Mouse (Mus musculus) midbrain, embryonic 16.5 days (tissue): ENCODE measurements around the gene Arvcf. TPM values are rescaled to one million over a fixed set of nuclear protein-coding genes. Genes with fewer than 3 reads are reported as not detected.

Experiments
- ATAC-seq: fragments of 200-750 bp; cut with Nextera tagmentation; 2 replicates; pipeline ENCODE4 v1.8.0; 2017; ENCODE audit warnings: moderate TSS enrichment
- H3K27ac ChIP-seq: fragments of 300-500 bp; sonication (generic); 2 replicates; pipeline ENCODE4 v1.5.1; 2014; ENCODE audit warnings: mild to moderate bottlenecking, low read length, mixed read lengths
- H3K27me3 ChIP-seq: fragments of 300-500 bp; sonication (generic); 2 replicates; pipeline ENCODE4 v1.6.1; 2014; ENCODE audit warnings: low read depth, low read length, mixed read lengths; ENCODE audit not compliant: control insufficient read depth, insufficient read depth
- H3K36me3 ChIP-seq: fragments of 300-500 bp; sonication (generic); 2 replicates; pipeline ENCODE4 v1.6.1; 2014; ENCODE audit warnings: mild to moderate bottlenecking, low read length, moderate library complexity, mixed read lengths; ENCODE audit not compliant: control insufficient read depth, insufficient read depth
- H3K4me1 ChIP-seq: fragments of 300-500 bp; sonication (generic); 2 replicates; pipeline ENCODE4 v1.6.1; 2014; ENCODE audit warnings: mild to moderate bottlenecking, low read length, mixed read lengths; ENCODE audit not compliant: control insufficient read depth, insufficient read depth
- H3K4me2 ChIP-seq: fragments of 300-500 bp; sonication (generic); 2 replicates; pipeline ENCODE4 v1.6.1; 2014; ENCODE audit warnings: mild to moderate bottlenecking, low read length, mixed read lengths
- H3K4me3 ChIP-seq: fragments of 300-500 bp; sonication (generic); 2 replicates; pipeline ENCODE4 v1.5.1; 2014; ENCODE audit warnings: low read depth, mild to moderate bottlenecking, low read length, moderate library complexity, mixed read lengths
- H3K9ac ChIP-seq: fragments of 300-500 bp; sonication (generic); 2 replicates; pipeline ENCODE4 v1.6.1; 2014; ENCODE audit warnings: low read depth, low read length, mixed read lengths
- H3K9me3 ChIP-seq: fragments of 300-500 bp; sonication (generic); replicated peaks from 2 replicates; pipeline ENCODE4 v1.6.1; 2014; ENCODE audit warnings: mild to moderate bottlenecking, low read length, mixed read lengths; ENCODE audit not compliant: control insufficient read depth, poor library complexity, severe bottlenecking
- WGBS: fragments of 180-500 bp; shearing (Covaris S2); extraction: QIAGEN DNeasy Blood & Tissue Kit; methylation state at CpG from one replicate; pipeline ENCODE4 v1.1.7; 2014; 5-methylcytosine and 5-hydroxymethylcytosine counted together
- polyA plus RNA-seq: library from polyadenylated mRNA; unstranded; fragments of >200 nt; fragmentation: Nextera tagmentation; extraction: Ambion mirVana; gene quantifications from 2 replicates; pipeline ENCODE4 v1.2.1, GENCODE M21; 2015

The Arvcf gene
- polyA plus RNA-seq, 1 experiment from 2014 or later = 80.2 TPM

DNA sequence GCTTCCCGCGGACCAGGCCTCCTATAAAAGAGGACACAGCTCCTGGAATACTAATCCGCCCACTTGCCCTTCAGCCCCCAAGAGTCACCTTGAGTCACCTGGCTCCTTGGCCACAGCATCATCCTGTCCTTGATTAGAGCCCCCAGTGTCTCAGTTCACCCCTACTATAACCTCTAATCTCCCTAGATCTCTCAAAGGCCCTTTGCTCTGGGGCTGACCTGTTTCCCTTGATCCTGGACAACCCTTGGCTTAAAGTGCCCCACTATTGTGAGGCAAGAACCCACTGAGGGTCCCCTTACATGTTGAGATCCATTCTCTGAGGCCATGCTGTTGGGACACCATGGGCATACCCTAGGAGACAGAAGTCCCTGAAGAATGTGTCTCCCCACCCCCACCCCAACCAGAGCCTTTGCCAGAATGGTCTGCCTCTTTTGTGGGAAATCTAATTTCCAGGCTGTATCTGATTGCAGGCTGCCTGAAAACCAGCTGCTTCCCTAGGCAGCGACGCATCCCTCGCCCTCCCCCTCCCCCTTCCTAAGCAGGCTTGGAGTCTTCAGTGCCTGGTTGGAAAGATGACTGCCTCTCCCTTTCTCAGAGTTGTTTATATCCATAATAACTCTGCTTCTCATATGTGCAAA lies 33.8 kb downstream of the Arvcf start:
- Histone ChIP-seq H3K27ac (peak overlapping the region; percentile 23), H3K4me3 (no peak overlapping the region), H3K4me2 (no peak overlapping the region), H3K9ac (no peak overlapping the region), H3K27me3 (no peaks in the 10 kb centered on the region), H3K36me3 (no peaks in the 10 kb centered on the region), H3K4me1 (peaks cover 23% of the 10 kb centered on the region), H3K9me3 (no peaks in the 10 kb centered on the region)
- ATAC-seq = no peak
- WGBS = 44% methylated on average over 6 of the region's 6 CpGs

DNA sequence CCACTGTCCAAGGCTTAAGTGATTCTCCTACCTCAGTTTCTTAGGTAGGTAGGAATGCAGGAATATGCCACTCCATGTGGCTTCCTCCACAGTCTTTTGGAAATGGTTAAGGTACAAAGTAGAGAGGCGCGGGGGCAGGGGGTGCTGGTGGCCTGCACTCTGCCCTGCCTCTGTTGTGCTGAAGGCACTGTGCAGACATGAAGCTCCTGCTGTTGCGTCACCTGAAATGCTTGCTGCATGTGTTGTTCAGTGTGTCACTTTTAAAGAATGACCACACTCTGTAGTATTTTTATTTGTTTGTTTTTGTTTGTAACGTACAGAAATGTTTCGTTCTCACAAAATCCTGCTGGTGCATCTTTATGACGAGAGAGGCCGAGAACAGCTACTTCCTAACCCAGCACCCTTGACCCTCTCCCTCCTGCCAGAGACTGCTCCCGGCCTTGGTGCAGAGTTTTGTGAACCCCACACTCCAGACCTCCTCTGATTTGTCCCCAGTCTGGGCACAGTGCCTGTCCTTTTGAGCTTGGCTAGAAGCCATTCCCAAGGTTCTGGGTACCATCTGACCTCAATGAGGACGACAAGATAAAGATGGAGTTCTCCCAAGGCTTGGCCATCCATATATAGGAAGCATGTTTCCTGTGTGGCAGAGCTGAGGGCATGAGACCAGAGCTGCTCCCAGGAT lies 35.2 kb downstream of the Arvcf start:
- no peak for ATAC-seq
- Histone ChIP-seq H3K27ac (0 out of 2 replicates have a peak overlapping the region, but pooled peaks have one; percentile 6), H3K9me3 (no peaks in the 10 kb centered on the region), H3K4me2 (no peak overlapping the region), H3K4me1 (peaks cover 32% of the 10 kb centered on the region), H3K4me3 (no peak overlapping the region), H3K9ac (no peak overlapping the region), H3K27me3 (no peaks in the 10 kb centered on the region), H3K36me3 (no peaks in the 10 kb centered on the region)
- 74% methylated on average over 9 of the region's 9 CpGs for WGBS

GRCm38 (mm10) chr16:18383756-18384155 lies 35.8 kb downstream of the Arvcf start:
- 5% methylated on average over 3 of the region's 3 CpGs for WGBS
- no peak overlapping the region for H3K4me2 ChIP-seq
- H3K27me3 ChIP-seq = no peaks in the 10 kb centered on the region
- H3K9ac ChIP-seq = no peak overlapping the region
- H3K9me3 ChIP-seq = no peaks in the 10 kb centered on the region
- H3K4me1 ChIP-seq = peaks cover 37% of the 10 kb centered on the region
- H3K36me3 ChIP-seq = no peaks in the 10 kb centered on the region
- 0 out of 2 replicates have a peak overlapping the region, but pooled peaks have one; percentile 6 for H3K27ac ChIP-seq
- ATAC-seq = no peak
- H3K4me3 ChIP-seq = no peak overlapping the region

DNA sequence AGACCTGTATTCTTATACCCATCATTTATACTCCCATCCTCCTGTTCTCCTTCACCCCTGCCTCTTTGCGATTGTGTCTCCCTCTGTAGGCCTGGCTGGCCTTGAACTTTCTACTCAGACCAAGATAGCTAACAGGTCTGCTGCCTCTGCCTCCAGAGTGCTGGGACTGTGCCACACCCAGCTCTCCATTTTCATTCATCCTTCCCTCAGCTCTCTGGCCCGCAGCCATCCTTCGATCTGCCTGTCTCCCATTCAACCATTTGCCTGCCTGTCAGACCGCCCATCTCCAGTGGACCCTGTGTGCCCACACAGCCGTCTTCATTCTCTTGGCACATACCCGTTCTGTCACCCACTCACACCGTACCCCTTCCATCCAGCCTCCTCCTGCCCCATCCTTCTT lies 36.2 kb downstream of the Arvcf start:
- WGBS = 65% methylated on average over 7 of the region's 7 CpGs
- no peaks in the 10 kb centered on the region for H3K9me3 ChIP-seq
- H3K9ac ChIP-seq = no peak overlapping the region
- H3K4me2 ChIP-seq = no peak overlapping the region
- H3K36me3 ChIP-seq = no peaks in the 10 kb centered on the region
- no peaks in the 10 kb centered on the region for H3K27me3 ChIP-seq
- no peak for ATAC-seq
- H3K27ac ChIP-seq = no peak overlapping the region
- H3K4me1 ChIP-seq = peaks cover 39% of the 10 kb centered on the region
- H3K4me3 ChIP-seq = no peak overlapping the region

DNA sequence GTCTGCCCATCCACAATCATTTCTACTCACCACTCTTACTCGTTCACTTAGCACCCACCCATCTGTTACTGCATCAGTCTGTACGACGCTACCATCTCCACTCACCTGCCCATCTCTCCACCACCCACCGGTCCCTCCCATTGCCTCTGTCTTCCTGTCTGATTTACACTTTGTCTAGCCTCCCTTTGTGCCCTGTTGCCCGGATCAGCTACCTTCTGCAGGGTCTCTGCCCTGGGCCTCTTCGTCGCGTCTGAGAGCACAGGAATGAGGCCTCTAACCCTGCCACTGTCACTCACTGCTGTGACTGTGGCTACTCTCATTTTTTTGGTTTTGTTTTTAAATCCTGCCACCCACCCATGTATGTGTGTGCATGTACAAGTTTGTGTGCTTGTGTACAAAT lies 36.7 kb downstream of the Arvcf start:
- WGBS = 56% methylated on average over 8 of the region's 8 CpGs
- Histone ChIP-seq H3K27me3 (no peaks in the 10 kb centered on the region), H3K4me2 (no peak overlapping the region), H3K9ac (no peak overlapping the region), H3K27ac (no peak overlapping the region), H3K4me1 (peaks cover 36% of the 10 kb centered on the region), H3K4me3 (no peak overlapping the region), H3K36me3 (no peaks in the 10 kb centered on the region), H3K9me3 (no peaks in the 10 kb centered on the region)
- ATAC-seq = no peak

GRCm38 (mm10) chr16:18385411-18385810 lies 37.4 kb downstream of the Arvcf start:
- Histone ChIP-seq H3K4me1 (peaks cover 34% of the 10 kb centered on the region), H3K4me3 (no peak overlapping the region)

GRCm38 (mm10) chr16:18386451-18386850 lies 38.5 kb downstream of the Arvcf start:
- H3K27ac ChIP-seq = no peak overlapping the region
- no peaks in the 10 kb centered on the region for H3K27me3 ChIP-seq
- ATAC-seq = no peak
- no peak overlapping the region for H3K4me2 ChIP-seq
- H3K9me3 ChIP-seq = no peaks in the 10 kb centered on the region
- H3K4me3 ChIP-seq = no peak overlapping the region
- peaks cover 27% of the 10 kb centered on the region for H3K4me1 ChIP-seq
- H3K36me3 ChIP-seq = peaks cover 2% of the 10 kb centered on the region; the same call in 1 of the 2 replicates
- H3K9ac ChIP-seq = no peak overlapping the region
- WGBS = 72% methylated on average over 7 of the region's 7 CpGs

More at GRCm38 (mm10) chr16:18385411-18385810, 37.4 kb downstream of the Arvcf start:
- ATAC-seq = no peak
- Histone ChIP-seq H3K4me2 (no peak overlapping the region), H3K36me3 (no peaks in the 10 kb centered on the region), H3K9ac (no peak overlapping the region), H3K27ac (no peak overlapping the region), H3K9me3 (no peaks in the 10 kb centered on the region), H3K27me3 (no peaks in the 10 kb centered on the region)
- 64% methylated on average over 5 of the region's 5 CpGs for WGBS

DNA sequence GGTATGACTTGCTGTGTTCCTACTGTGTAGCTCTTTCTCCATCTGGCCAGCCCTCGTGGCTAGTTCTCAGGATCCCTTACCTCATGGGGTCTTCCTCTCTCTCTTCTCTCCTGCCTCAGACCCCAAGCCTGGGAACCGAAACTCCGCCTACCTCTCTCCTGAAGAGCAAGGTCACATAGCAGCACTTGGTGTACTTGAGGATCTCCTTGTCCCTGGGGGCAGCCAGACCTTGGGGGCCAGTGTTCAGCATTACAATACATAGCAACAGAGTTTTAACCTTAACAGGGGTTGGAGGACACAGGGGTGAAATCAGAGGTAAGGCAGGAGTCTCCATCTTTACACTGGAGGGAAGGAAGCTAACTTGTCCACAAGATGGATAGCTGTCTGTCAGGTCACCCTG lies 39.0 kb downstream of the Arvcf start:
- Histone ChIP-seq H3K36me3 (peaks cover 2% of the 10 kb centered on the region; the same call in 1 of the 2 replicates), H3K27me3 (no peaks in the 10 kb centered on the region), H3K9ac (no peak overlapping the region), H3K9me3 (no peaks in the 10 kb centered on the region), H3K27ac (peak overlapping the region; percentile 34), H3K4me1 (peaks cover 22% of the 10 kb centered on the region), H3K4me3 (no peak overlapping the region), H3K4me2 (no peak overlapping the region)
- ATAC-seq = no peak
- 63% methylated on average over 3 of the region's 3 CpGs for WGBS
